Mouse (Mus musculus): ENCODE measurements at regions not wholly inside any gene's neighbourhood (a gene's known extent, or its start where the extent isn't known, plus 50 kb on each side); places are given as distances from the start of the nearest gene placed in this dataset.

DNA sequence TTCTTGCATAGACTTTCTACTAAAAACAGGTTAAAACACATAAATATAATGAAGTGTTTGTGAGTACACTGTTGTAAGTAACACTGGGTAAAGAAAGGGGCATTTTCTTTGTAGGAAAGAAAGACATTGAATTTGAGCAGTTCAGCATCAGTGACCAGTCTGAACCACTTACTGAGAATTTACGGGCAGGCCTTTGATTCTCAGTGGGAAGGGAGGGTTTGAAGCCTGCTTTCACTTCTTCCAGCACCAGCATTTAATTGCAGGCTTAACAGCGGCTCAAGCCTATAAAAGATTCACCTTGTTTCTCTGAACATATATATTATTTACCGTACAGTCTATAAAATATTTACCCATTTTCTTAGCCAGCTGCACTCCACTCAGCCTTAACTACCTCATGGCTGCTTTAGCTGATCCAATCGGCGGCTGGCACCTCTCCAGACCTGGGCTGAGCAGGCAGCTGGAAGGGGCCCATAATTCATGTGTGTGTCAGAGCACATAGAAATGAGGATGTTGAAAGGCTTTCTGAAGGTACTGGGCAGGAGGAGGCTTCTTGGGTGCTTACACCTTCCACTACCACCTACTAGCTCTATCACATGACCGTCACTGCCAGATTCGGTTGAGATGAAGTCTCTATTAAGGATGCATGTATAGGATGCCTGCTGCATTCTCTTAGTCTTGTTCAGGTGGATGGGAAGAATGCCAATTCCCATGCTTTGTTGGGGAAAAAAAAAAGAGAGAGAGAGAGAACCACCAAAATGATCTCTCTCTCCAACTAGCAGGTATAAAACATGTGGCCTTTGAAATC is 50.0 kb upstream of the Fggy start:
- TF ChIP-seq CTCF (IDR thresholded peaks at IDR 0.05; ENCODE audit: borderline replicate concordance, control insufficient read depth, extremely low read depth, insufficient read depth, low read length, poor library complexity): no peak
- no peak for TF ChIP-seq POLR2A (IDR thresholded peaks at IDR 0.05; ENCODE audit: control insufficient read depth, extremely low read depth, insufficient read depth, low read length, poor library complexity)
